Mouse (Mus musculus) liver, embryonic 14.5 days (tissue): ENCODE results near the gene Ntn3.

Experiments used
- CTCF ChIP-seq: IDR thresholded peaks from 2 replicates; pipeline ENCODE4 v1.5.1; 2016; ENCODE audit warnings: antibody characterized with exemption, low read depth, control low read depth
- EP300 ChIP-seq: IDR thresholded peaks from 2 replicates; pipeline ENCODE4 v1.6.1; 2016; ENCODE audit warnings: antibody characterized with exemption, low read depth

DNA sequence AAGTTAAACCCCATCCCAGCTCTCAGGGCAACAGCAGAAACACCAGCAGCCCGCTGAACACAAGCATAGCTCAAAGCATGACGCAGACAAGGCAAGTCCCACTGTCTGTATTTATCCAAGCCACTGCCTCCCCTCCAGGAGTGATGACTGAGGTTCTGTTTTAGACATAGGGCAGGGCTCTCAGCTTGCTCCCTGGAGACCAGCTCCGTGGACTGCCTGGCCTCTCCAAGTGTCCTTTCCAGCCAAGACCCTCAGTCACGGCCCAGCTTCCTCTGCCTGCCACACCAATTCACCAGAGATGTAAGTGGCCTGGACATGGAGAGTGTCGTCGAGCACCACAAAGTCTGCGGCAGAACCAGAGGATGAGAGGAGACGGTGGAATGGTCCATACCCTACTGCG, 53.6 kb downstream of the Ntn3 start:
- no peak for TF ChIP-seq CTCF
- no peak for TF ChIP-seq EP300
